Mouse (Mus musculus) liver, embryonic 11.5 days (tissue): ENCODE data around the gene Rbbp7. TPM values are rescaled to one million over a fixed set of nuclear protein-coding genes. Genes with fewer than 3 reads are reported as not detected.
A peak's percentile ranks its signal among the peaks of the same experiment; 100 is the strongest.
"Not testable (repeated sequence)": the region's sequence is repeated elsewhere in the genome, so short reads cannot be mapped to it uniquely, and the experiment has no call there.

Experiments
- ATAC-seq: fragments of 200-750 bp; cut with Nextera tagmentation; replicated peaks from 2 replicates; pipeline ENCODE4 v1.8.0; 2017; ENCODE audit warnings: moderate number of reproducible peaks, mild to moderate bottlenecking, moderate TSS enrichment, moderate library complexity; ENCODE audit not compliant: low FRiP score
- DNase-seq: peaks from one replicate; pipeline ENCODE4 v3.0.0-alpha.2; 2017; ENCODE audit warnings: low spot score
- H3K27ac ChIP-seq: fragments of 300-500 bp; sonication (generic); 2 replicates; pipeline ENCODE4 v1.5.1; 2014; ENCODE audit warnings: mild to moderate bottlenecking, low read depth, low read length, control low read depth
- H3K27me3 ChIP-seq: fragments of 300-500 bp; sonication (generic); replicated peaks from 2 replicates; pipeline ENCODE4 v1.6.1; 2014; ENCODE audit warnings: low read length, mixed read lengths; ENCODE audit not compliant: control insufficient read depth, insufficient read depth
- H3K36me3 ChIP-seq: fragments of 300-500 bp; sonication (generic); 2 replicates; pipeline ENCODE4 v1.6.1; 2014; ENCODE audit warnings: mild to moderate bottlenecking, low read length, moderate library complexity, mixed read lengths; ENCODE audit not compliant: control insufficient read depth, insufficient read depth
- H3K4me1 ChIP-seq: fragments of 300-500 bp; sonication (generic); replicated peaks from 2 replicates; pipeline ENCODE4 v1.6.1; 2014; ENCODE audit warnings: low read length, mixed read lengths; ENCODE audit not compliant: control insufficient read depth, insufficient read depth
- H3K4me2 ChIP-seq: fragments of 300-500 bp; sonication (generic); 2 replicates; pipeline ENCODE4 v1.6.1; 2014; ENCODE audit warnings: mild to moderate bottlenecking, control low read depth, moderate library complexity
- H3K4me3 ChIP-seq: fragments of 300-500 bp; sonication (generic); 2 replicates; pipeline ENCODE4 v1.5.1; 2014; ENCODE audit warnings: low read depth, low read length, control low read depth
- H3K9ac ChIP-seq: fragments of 300-500 bp; sonication (generic); 2 replicates; pipeline ENCODE4 v1.6.1; 2014; ENCODE audit warnings: low read depth, low read length, control low read depth
- H3K9me3 ChIP-seq: fragments of 300-500 bp; sonication (generic); 2 replicates; pipeline ENCODE4 v1.6.1; 2016; ENCODE audit warnings: low read length, inconsistent platforms, mixed read lengths; ENCODE audit not compliant: control insufficient read depth
- WGBS: fragments of 180-500 bp; shearing (Covaris S2); extraction: QIAGEN DNeasy Blood & Tissue Kit; methylation state at CpG from one replicate; pipeline ENCODE4 v1.1.7; 2014; 5-methylcytosine and 5-hydroxymethylcytosine counted together
- polyA plus RNA-seq: library from polyadenylated mRNA; unstranded; fragments of >200 nt; fragmentation: Nextera tagmentation; extraction: Ambion mirVana; gene quantifications from 2 replicates; pipeline ENCODE4 v1.2.1, GENCODE M21; 2014

The Rbbp7 gene
- polyA plus RNA-seq, 1 experiment from 2014 or later: 410 TPM

DNA sequence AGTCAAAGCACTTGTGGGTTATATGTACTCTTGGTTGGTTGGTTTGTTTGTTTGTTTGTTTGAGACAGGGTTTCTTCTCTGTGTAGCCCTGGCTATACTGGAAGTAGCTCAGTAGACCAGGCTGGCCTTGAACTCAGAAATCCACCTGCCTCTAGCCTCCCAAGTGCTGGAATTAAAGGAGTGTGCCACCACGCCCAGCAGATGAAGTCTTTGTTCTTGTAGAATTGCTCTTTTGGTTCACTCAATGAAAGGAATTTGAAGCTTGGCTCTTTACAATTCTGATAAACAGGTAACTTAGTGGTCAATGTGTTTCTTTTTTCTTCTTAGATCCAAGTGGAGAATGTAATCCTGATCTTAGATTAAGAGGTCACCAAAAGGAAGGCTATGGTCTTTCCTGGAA is 10.5 kb downstream of the Rbbp7 start:
- 81% methylated on average over 1 of the region's 1 CpGs for WGBS
- Histone ChIP-seq H3K36me3 (peaks cover 2% of the 10 kb centered on the region; the same call in 1 of the 2 replicates), H3K4me1 (no peaks in the 10 kb centered on the region)

GRCm38 (mm10) chrX:162788372-162788771 is 28.2 kb downstream of the Rbbp7 start:
- H3K27me3 ChIP-seq: peaks cover 7% of the 10 kb centered on the region
- WGBS: 74% methylated on average over 1 of the region's 1 CpGs
- H3K9ac ChIP-seq: no peak overlapping the region
- H3K27ac ChIP-seq: no peak overlapping the region
- ATAC-seq: no peak
- H3K36me3 ChIP-seq: 0 out of 2 replicates have a peak, but pooled peaks cover 5% of the 10 kb centered on the region
- no peaks in the 10 kb centered on the region for H3K9me3 ChIP-seq
- no peak for DNase-seq
- H3K4me1 ChIP-seq: no peaks in the 10 kb centered on the region
- no peak overlapping the region for H3K4me2 ChIP-seq
- H3K4me3 ChIP-seq: no peak overlapping the region

More for the DNA sequence above, 10.5 kb downstream of the Rbbp7 start:
- Histone ChIP-seq H3K4me3 (no peak overlapping the region), H3K27ac (no peak overlapping the region), H3K4me2 (no peak overlapping the region), H3K9me3 (no peaks in the 10 kb centered on the region), H3K9ac (no peak overlapping the region), H3K27me3 (no peaks in the 10 kb centered on the region)
- ATAC-seq (no peak), DNase-seq (no peak)

DNA sequence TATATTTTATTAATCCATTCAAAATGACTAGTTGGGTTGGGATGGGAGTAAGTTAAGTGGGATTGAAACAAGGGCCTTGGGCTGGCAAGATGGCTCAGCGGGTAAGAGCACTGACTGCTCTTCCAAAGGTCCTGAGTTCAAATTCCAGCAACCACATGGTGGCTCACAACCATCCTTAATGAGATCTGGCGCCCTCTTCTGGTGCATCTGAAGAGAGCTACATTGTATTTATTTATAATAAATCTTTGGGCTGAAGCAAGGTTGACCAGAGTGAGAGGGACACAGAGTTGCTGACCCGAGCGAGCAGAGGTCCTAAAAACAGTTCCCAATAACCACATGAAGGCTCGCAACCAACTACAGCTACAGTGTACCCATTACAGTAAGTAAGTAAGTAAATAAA is 31.2 kb downstream of the Rbbp7 start:
- WGBS: 78% methylated on average over 5 of the region's 5 CpGs
- H3K27ac ChIP-seq, H3K27me3 ChIP-seq, H3K4me2 ChIP-seq, H3K36me3 ChIP-seq, DNase-seq, ATAC-seq, H3K4me1 ChIP-seq, H3K4me3 ChIP-seq, H3K9me3 ChIP-seq, H3K9ac ChIP-seq: not testable (repeated sequence)

DNA sequence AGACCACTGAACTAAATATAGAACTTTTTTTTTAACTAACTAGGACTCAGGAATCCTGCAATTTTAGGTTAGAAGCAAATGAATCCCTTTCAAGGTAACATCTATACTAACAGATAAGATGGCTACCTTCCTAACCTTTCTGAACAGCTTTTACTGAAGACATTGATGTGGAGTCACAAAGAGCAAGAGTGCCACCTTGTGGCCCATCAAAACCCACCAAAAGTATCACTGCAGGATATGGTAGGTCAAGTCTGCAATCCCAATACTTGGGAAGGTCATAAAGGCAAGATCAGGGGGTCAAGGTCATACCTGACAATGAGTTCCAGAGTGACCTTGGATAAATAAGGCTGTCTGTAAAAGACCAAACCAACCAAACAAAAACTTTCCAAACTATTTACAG is 40.2 kb downstream of the Rbbp7 start:
- Histone ChIP-seq H3K36me3 (no peaks in the 10 kb centered on the region), H3K27me3 (no peaks in the 10 kb centered on the region), H3K9me3 (no peaks in the 10 kb centered on the region), H3K9ac (no peak overlapping the region), H3K4me3 (no peak overlapping the region), H3K4me1 (no peaks in the 10 kb centered on the region), H3K4me2 (no peak overlapping the region), H3K27ac (no peak overlapping the region)
- DNase-seq (no peak), ATAC-seq (0 out of 2 replicates have a peak, but pooled peaks have one; percentile 20)

DNA sequence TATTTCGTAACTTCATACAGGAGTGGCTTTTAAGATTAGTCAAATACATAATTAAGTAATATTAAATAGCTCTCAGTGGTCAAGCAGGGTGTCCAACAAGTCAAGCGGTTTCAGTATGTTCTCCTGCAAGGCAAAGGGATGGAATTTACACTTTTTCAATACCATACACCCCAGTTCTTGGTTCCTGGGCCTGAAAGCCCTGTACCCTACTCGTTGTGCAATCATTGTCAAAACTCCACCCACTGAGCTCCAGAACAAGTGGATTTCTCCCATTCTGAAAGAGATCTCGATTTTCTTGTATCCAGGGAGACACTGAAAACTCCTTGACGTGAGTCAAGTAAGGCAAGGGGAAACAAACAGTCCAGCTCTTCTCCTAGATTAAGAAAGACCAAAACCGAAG is 67.8 kb downstream of the Rbbp7 start:
- no peaks in the 10 kb centered on the region for H3K36me3 ChIP-seq
- no peak for ATAC-seq
- H3K9me3 ChIP-seq: no peaks in the 10 kb centered on the region
- H3K27ac ChIP-seq: peak overlapping the region; percentile 48; the same call in 1 of the 2 replicates
- peak overlapping the region; percentile 67; the same call in 1 of the 2 replicates for H3K9ac ChIP-seq
- H3K27me3 ChIP-seq: peaks cover 4% of the 10 kb centered on the region; the same call in 1 of the 2 replicates
- WGBS: 43% methylated on average over 6 of the region's 6 CpGs
- H3K4me1 ChIP-seq: no peaks in the 10 kb centered on the region
- H3K4me2 ChIP-seq: peak overlapping the region; percentile 79
- no peak for DNase-seq
- H3K4me3 ChIP-seq: peak overlapping the region; percentile 67

Other genes with a start within 250 kb of the Rbbp7 start
- gene Reps2, start 116.8 kb upstream of the Rbbp7 start, polyA plus RNA-seq: 1.9 and 2.6 TPM in 2 replicates
- gene Txlng, start 69.1 kb downstream of the Rbbp7 start, polyA plus RNA-seq: 21.3 and 21.9 TPM in 2 replicates
- gene Syap1, start 128.0 kb downstream of the Rbbp7 start, polyA plus RNA-seq: 27.0 and 28.2 TPM in 2 replicates
- gene Ctps2, start 140.8 kb downstream of the Rbbp7 start, polyA plus RNA-seq: 73.4 and 92.3 TPM in 2 replicates
- gene S100g, start 204.2 kb downstream of the Rbbp7 start, polyA plus RNA-seq: 1.6 and 2.0 TPM in 2 replicates